Mouse (Mus musculus) MEL (cell line): ENCODE data around the gene Pigc. TPM values are rescaled to one million over a fixed set of nuclear protein-coding genes. Genes with fewer than 3 reads are reported as not detected.
A peak's percentile ranks its signal among the peaks of the same experiment; 100 is the strongest.

Experiments
- DNase-seq: peaks from one replicate; pipeline ENCODE4 v3.0.0; 2011; ENCODE audit warnings: low read depth, low spot score
- H3K27ac ChIP-seq: 2 replicates; pipeline ENCODE4 v1.5.1; 2012; ENCODE audit warnings: low read depth, mild to moderate bottlenecking, control low read depth, low read length, moderate library complexity; ENCODE audit not compliant: control insufficient read depth
- H3K27me3 ChIP-seq, 2 experiments: fragments of 150-350 bp in 1 of 2; sonication (generic) in 1 of 2; 2 replicates each; pipeline ENCODE4 v1.6.1; 2012; ENCODE audit warnings: low read length in 2 of 2, mild to moderate bottlenecking in 2 of 2, improper control_type of control experiment in 1 of 2, moderate library complexity in 1 of 2; ENCODE audit not compliant: insufficient read depth in 2 of 2, control insufficient read depth in 1 of 2
- H3K36me3 ChIP-seq, 2 experiments: 2 replicates each; pipeline ENCODE4 v1.6.1; 2012 to 2014; ENCODE audit warnings: low read length in 2 of 2, improper control_type of control experiment in 1 of 2, inconsistent platforms in 1 of 2, mild to moderate bottlenecking in 1 of 2; ENCODE audit not compliant: insufficient read depth in 2 of 2, control insufficient read depth in 1 of 2
- H3K4me1 ChIP-seq, 2 experiments: fragments of 150-350 bp in 1 of 2; sonication (generic) in 1 of 2; 2 replicates each; pipeline ENCODE4 v1.6.1; 2012; ENCODE audit warnings: low read length in 2 of 2, improper control_type of control experiment in 1 of 2, mild to moderate bottlenecking in 1 of 2; ENCODE audit not compliant: insufficient read depth in 2 of 2, control insufficient read depth in 1 of 2
- H3K4me3 ChIP-seq, 2 experiments: fragments of 150-350 bp in 1 of 2; sonication (generic) in 1 of 2; 2 replicates each; pipeline ENCODE4 v1.5.1; 2012; ENCODE audit warnings: low read depth in 2 of 2, low read length in 2 of 2, mild to moderate bottlenecking in 2 of 2, moderate library complexity in 2 of 2, control low read depth in 1 of 2, improper control_type of control experiment in 1 of 2; ENCODE audit not compliant: control insufficient read depth in 1 of 2, insufficient read depth in 1 of 2
- H3K79me2 ChIP-seq: 2 replicates; pipeline ENCODE4 v1.6.1; 2012; ENCODE audit warnings: mild to moderate bottlenecking, low read length, moderate library complexity; ENCODE audit not compliant: control insufficient read depth, poor library complexity, insufficient read depth
- H3K9ac ChIP-seq: 2 replicates; pipeline ENCODE4 v1.6.1; 2012; ENCODE audit warnings: low read depth, mild to moderate bottlenecking, control low read depth, low read length, moderate library complexity; ENCODE audit not compliant: control insufficient read depth, poor library complexity, severe bottlenecking
- H3K9me3 ChIP-seq: fragments of 150-350 bp; sonication (generic); replicated peaks from 2 replicates; pipeline ENCODE4 v1.6.1; 2012; ENCODE audit warnings: mild to moderate bottlenecking, low read length, improper control_type of control experiment, moderate library complexity; ENCODE audit not compliant: insufficient read depth
- BHLHE40 ChIP-seq: IDR thresholded peaks from 2 replicates; pipeline ENCODE4 v1.6.1; 2012; ENCODE audit warnings: low read depth, mild to moderate bottlenecking, inconsistent platforms, low read length, improper control_type of control experiment, borderline replicate concordance
- CTCF ChIP-seq, 3 experiments: IDR thresholded peaks in 2 of 3; conservative IDR thresholded peaks in 1 of 3; 2 replicates each; pipeline ENCODE4 v1.5.1; 2011 to 2012; ENCODE audit warnings: low read length in 3 of 3, low read depth in 2 of 3, mild to moderate bottlenecking in 2 of 3, improper control_type of control experiment in 1 of 3, inconsistent platforms in 1 of 3, mixed read lengths in 1 of 3, moderate library complexity in 1 of 3; ENCODE audit not compliant: control insufficient read depth in 1 of 3, insufficient read depth in 1 of 3, poor library complexity in 1 of 3, severe bottlenecking in 1 of 3
- E2F4 ChIP-seq: IDR thresholded peaks from 2 replicates; pipeline ENCODE4 v1.6.1; 2011; ENCODE audit warnings: low read depth, low read length, improper control_type of control experiment, borderline replicate concordance
- EP300 ChIP-seq, 2 experiments: IDR thresholded peaks; 2 replicates each; pipeline ENCODE4 v1.6.1; 2011; ENCODE audit warnings: improper control_type of control experiment in 2 of 2, low read length in 2 of 2, low read depth in 1 of 2, mild to moderate bottlenecking in 1 of 2
- GABPA ChIP-seq: IDR thresholded peaks from 2 replicates; pipeline ENCODE4 v1.6.1; 2012; ENCODE audit warnings: low read depth, mild to moderate bottlenecking, inconsistent platforms, low read length, improper control_type of control experiment, moderate library complexity
- GATA1 ChIP-seq: IDR thresholded peaks from 2 replicates; pipeline ENCODE4 v1.6.1; 2011; ENCODE audit warnings: low read depth, low read length, improper control_type of control experiment
- JUND ChIP-seq: IDR thresholded peaks from 2 replicates; pipeline ENCODE4 v1.6.1; 2011; ENCODE audit warnings: low read depth, mild to moderate bottlenecking, improper control_type of control experiment, low read length
- KAT2A ChIP-seq: conservative IDR thresholded peaks from 2 replicates; pipeline ENCODE4 v1.6.1; 2012; ENCODE audit warnings: low read depth, low read length, improper control_type of control experiment, inconsistent platforms
- MYC ChIP-seq: IDR thresholded peaks from 2 replicates; pipeline ENCODE4 v1.6.1; 2011; ENCODE audit warnings: low read depth, mild to moderate bottlenecking, low read length, improper control_type of control experiment, moderate library complexity
- NRF1 ChIP-seq: IDR thresholded peaks from 2 replicates; pipeline ENCODE4 v1.6.1; 2014; ENCODE audit warnings: low read depth, mild to moderate bottlenecking, inconsistent platforms, low read length, improper control_type of control experiment, moderate library complexity; ENCODE audit not compliant: poor library complexity, insufficient read depth, severe bottlenecking
- POLR2AphosphoS2 ChIP-seq: IDR thresholded peaks from 2 replicates; pipeline ENCODE4 v1.6.1; 2011; ENCODE audit warnings: low read length, improper control_type of control experiment
- RCOR1 ChIP-seq: IDR thresholded peaks from 2 replicates; pipeline ENCODE4 v1.6.1; 2012; ENCODE audit warnings: low read depth, mild to moderate bottlenecking, inconsistent platforms, low read length, improper control_type of control experiment
- SIN3A ChIP-seq: IDR thresholded peaks from 2 replicates; pipeline ENCODE4 v1.6.1; 2012; ENCODE audit warnings: low read length, improper control_type of control experiment, inconsistent platforms
- TAL1 ChIP-seq: IDR thresholded peaks from 2 replicates; pipeline ENCODE4 v1.6.1; 2012; ENCODE audit warnings: mild to moderate bottlenecking, inconsistent platforms, low read length, moderate library complexity, mixed read lengths
- TBP ChIP-seq: IDR thresholded peaks from 2 replicates; pipeline ENCODE4 v1.8.0; 2011; ENCODE audit warnings: low read depth, low read length, improper control_type of control experiment
- UBTF ChIP-seq: IDR thresholded peaks from 2 replicates; pipeline ENCODE4 v1.6.1; 2012; ENCODE audit warnings: low read depth, mild to moderate bottlenecking, inconsistent platforms, low read length, improper control_type of control experiment, moderate library complexity, borderline replicate concordance; ENCODE audit not compliant: insufficient read depth
- USF1 ChIP-seq: IDR thresholded peaks from 2 replicates; pipeline ENCODE4 v1.6.1; 2014; ENCODE audit warnings: low read depth, mild to moderate bottlenecking, inconsistent platforms, low read length, improper control_type of control experiment, moderate library complexity
- USF2 ChIP-seq, 2 experiments: IDR thresholded peaks; 2 replicates each; pipeline ENCODE4 v1.6.1; 2011 to 2012; ENCODE audit warnings: improper control_type of control experiment in 2 of 2, low read length in 2 of 2, borderline replicate concordance in 1 of 2, inconsistent platforms in 1 of 2, low read depth in 1 of 2, mild to moderate bottlenecking in 1 of 2; ENCODE audit not compliant: insufficient read depth in 1 of 2
- ZC3H11A ChIP-seq: IDR thresholded peaks from 2 replicates; pipeline ENCODE4 v1.6.1; 2012; ENCODE audit warnings: low read depth, mild to moderate bottlenecking, inconsistent platforms, low read length, improper control_type of control experiment
- ZKSCAN1 ChIP-seq: IDR thresholded peaks from 2 replicates; pipeline ENCODE4 v1.6.1; 2012; ENCODE audit warnings: low read depth, mild to moderate bottlenecking, inconsistent platforms, low read length, improper control_type of control experiment, moderate library complexity
- ZMIZ1 ChIP-seq: IDR thresholded peaks from 2 replicates; pipeline ENCODE4 v1.6.1; 2012; ENCODE audit warnings: low read depth, mild to moderate bottlenecking, inconsistent platforms, low read length, improper control_type of control experiment, moderate library complexity
- polyA plus RNA-seq, 2 experiments: library from polyadenylated mRNA; stranded (reverse) in 1 of 2; unstranded in 1 of 2; fragments of >175 nt in 1 of 2; fragments of >200 nt in 1 of 2; gene quantifications; 2 replicates each; pipeline versions ENCODE4 v1.2.1 to v1.2.4; 2012; ENCODE audit warnings: low replicate concordance in 2 of 2, low read depth in 1 of 2; ENCODE audit not compliant: insufficient read length in 2 of 2, insufficient read depth in 1 of 2, missing spikeins in 1 of 2
- total RNA-seq: library from RNA; depleted of rRNA; stranded (reverse); fragments of 300-350 nt; gene quantifications from 2 replicates; pipeline ENCODE4 v1.2.3, GENCODE M21; 2012

Pigc gene
- total and polyA plus RNA-seq, 3 experiments: 4.2 to 9.8 TPM; not detected in 1

DNA sequence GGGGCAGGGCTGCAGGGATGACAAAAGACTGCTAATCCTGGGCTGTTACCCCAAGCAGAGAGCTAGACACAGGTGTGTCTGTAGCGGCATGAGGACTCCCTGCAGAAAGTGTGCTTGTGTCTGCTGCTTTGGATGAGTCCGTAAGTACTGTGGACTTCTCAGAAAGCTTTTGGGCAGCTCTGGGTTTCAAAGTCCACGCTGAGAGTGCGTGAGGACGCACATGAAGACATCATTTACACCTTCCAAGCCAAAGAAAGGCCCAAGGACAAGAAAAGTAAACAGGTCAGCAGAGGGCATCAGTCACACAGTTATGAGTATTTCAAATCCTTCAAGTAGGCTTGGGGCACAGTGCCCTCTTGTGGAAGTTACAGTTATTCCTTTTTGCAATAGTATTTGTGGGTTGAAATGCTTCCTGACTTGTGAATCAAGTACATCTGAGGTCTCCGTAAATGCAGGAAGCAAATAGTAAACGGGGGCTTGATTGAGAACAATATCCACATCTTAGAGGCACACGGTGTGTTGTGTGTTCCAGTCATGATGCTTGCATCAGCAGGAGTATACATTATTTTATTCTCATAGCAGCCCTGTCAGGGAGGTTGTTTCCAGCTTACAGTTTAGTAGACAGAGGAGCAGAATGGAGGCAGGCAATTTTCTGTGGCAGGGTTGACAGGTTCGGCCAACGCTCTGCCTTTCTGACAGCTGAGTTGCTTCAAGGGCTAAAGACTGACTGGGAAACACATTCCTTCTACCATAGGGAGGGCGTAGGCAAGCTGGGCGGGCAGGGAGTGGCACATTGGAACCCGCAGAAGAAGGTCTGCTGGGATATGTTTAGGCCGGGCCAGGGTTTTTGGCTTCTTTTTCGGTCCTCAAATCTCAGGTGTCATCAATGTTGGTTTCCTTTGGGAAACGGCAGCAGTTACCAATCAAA is 7.5 kb downstream of the Pigc start (continued):
- TF ChIP-seq USF2 (IDR thresholded peaks at IDR 0.05; ENCODE audit: borderline replicate concordance in 1 of 2, insufficient read depth in 1 of 2, low read depth in 1 of 2, low read length in 2 of 2) (no peak), CTCF (IDR thresholded peaks at IDR 0.05 in 2 of 3, conservative IDR thresholded peaks at IDR 0.05 in 1 of 3; ENCODE audit: control insufficient read depth in 1 of 3, insufficient read depth in 1 of 3, low read depth in 2 of 3, low read length in 3 of 3, poor library complexity in 1 of 3, severe bottlenecking in 1 of 3) (peak; percentile 25 to 99 (median 72); a peak in 5 of 6 replicates)

GRCm38 (mm10) chr1:161977331-161977730 is 8.3 kb downstream of the Pigc start:
- Histone ChIP-seq H3K36me3 (0 out of 4 replicates have a peak, but pooled peaks cover 0 to 4% of the 10 kb centered on the region in 2 experiments), H3K4me1 (no peaks in the 10 kb centered on the region), H3K4me3 (no peak overlapping the region), H3K9me3 (no peaks in the 10 kb centered on the region), H3K79me2 (no peaks in the 10 kb centered on the region), H3K27me3 (peaks cover 4 to 6% of the 10 kb centered on the region in 2 experiments; a peak in 3 of 4 replicates), H3K9ac (no peak overlapping the region), H3K27ac (no peak overlapping the region)
- TF ChIP-seq GABPA (no peak), TBP (no peak), RCOR1 (no peak)
- no peak for DNase-seq

DNA sequence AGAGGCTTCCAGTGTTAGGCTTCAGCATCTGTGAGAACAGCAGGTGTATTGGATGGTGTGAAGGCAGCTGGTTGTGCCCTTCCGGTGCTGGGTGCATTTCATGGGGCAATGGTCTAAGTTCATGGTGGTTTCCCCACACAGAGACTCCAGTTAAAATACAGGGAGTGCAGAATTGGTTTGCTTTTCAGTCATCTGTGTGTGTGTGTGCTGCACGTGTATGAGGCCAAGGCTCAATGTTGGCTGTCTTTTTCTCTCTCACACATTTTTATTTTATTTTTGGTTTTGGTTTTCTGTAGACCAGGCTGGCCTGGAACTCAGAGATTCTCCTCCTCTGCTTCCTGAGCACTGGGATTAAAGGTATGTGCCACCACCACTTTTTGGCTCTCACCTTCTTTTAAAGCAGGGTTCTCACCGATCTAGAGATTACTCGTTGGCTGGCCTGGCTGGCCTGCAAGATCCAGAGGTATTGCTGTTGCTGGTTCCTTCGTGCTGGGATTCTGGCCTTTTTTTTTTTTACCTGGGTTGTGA is 9.3 kb downstream of the Pigc start:
- Histone ChIP-seq H3K36me3 (0 out of 4 replicates have a peak, but pooled peaks cover 0 to 4% of the 10 kb centered on the region in 2 experiments), H3K9me3 (no peaks in the 10 kb centered on the region)
- TF ChIP-seq BHLHE40 (no peak), TAL1 (no peak), ZKSCAN1 (no peak), GABPA (no peak), KAT2A (no peak), GATA1 (no peak), ZMIZ1 (no peak), EP300 (IDR thresholded peaks at IDR 0.05; ENCODE audit: low read depth in 1 of 2, low read length in 2 of 2) (no peak), POLR2AphosphoS2 (no peak), CTCF (IDR thresholded peaks at IDR 0.05 in 2 of 3, conservative IDR thresholded peaks at IDR 0.05 in 1 of 3; ENCODE audit: control insufficient read depth in 1 of 3, insufficient read depth in 1 of 3, low read depth in 2 of 3, low read length in 3 of 3, poor library complexity in 1 of 3, severe bottlenecking in 1 of 3) (no peak), UBTF (no peak), MYC (no peak), E2F4 (no peak), USF1 (no peak), SIN3A (no peak), ZC3H11A (no peak), USF2 (IDR thresholded peaks at IDR 0.05; ENCODE audit: borderline replicate concordance in 1 of 2, insufficient read depth in 1 of 2, low read depth in 1 of 2, low read length in 2 of 2) (no peak), NRF1 (no peak), JUND (no peak)

More for the DNA sequence above, 9.3 kb downstream of the Pigc start:
- H3K4me1 ChIP-seq: no peaks in the 10 kb centered on the region
- DNase-seq: no peak
- H3K27ac ChIP-seq: no peak overlapping the region
- H3K27me3 ChIP-seq: peaks cover 4 to 10% of the 10 kb centered on the region in 2 experiments; a peak in 3 of 4 replicates
- H3K9ac ChIP-seq: no peak overlapping the region
- no peak overlapping the region for H3K4me3 ChIP-seq
- H3K79me2 ChIP-seq: no peaks in the 10 kb centered on the region
